ENCODE assay signal across 9 mouse cellular contexts in genomic region chr17:32209752-32210151, GRCm38 (mm10). TPM values are rescaled to one million over a fixed set of nuclear protein-coding genes. Genes with fewer than 3 reads are reported as not detected.
A peak's percentile ranks its signal among the peaks of the same experiment; 100 is the strongest.
DNase-seq lines count a peak whose midpoint lies in the region; ATAC-seq and TF ChIP-seq lines count a peak whose summit lies in the region.
"Had no signal": no experiment of that assay in that cellular context is flagged by ENCODE, and none has a peak within 500 bp of the region (broad histone marks: within the 10 kb centered on the region; RNA-seq: fewer than 3 reads in every experiment).

No protein-coding gene starts in this region.

- H3K4me1 ChIP-seq in ES-E14 (ENCODE audit: control insufficient read depth in 2 of 2, insufficient read depth in 2 of 2, low read length in 2 of 2, poor library complexity in 1 of 2) = peaks cover 0 to 3% of the 10 kb centered on the region in 2 experiments; a peak in 1 of 4 replicates
- peaks cover 32% of the 10 kb centered on the region for H3K4me1 ChIP-seq in heart, embryonic 15.5 days (replicated peaks)
- no peaks in the 10 kb centered on the region for H3K4me1 ChIP-seq in small intestine, adult 2 months (ENCODE audit: control insufficient read depth, insufficient read depth, insufficient read length, low read length)
- H3K4me1 ChIP-seq: megakaryocyte, embryonic 14.5 days had no signal

- no peak overlapping the region for H3K4me3 ChIP-seq in ES-E14 (ENCODE audit: insufficient read depth in 1 of 2, low read depth in 1 of 2, low read length in 2 of 2, poor library complexity in 1 of 2, severe bottlenecking in 1 of 2)
- no peak overlapping the region for H3K4me3 ChIP-seq in heart, embryonic 15.5 days
- no peak overlapping the region for H3K4me3 ChIP-seq in small intestine, adult 2 months (ENCODE audit: low read depth, low read length)
- H3K4me3 ChIP-seq: megakaryocyte, embryonic 14.5 days had no signal

- peak; percentile 73; the same call in 1 of the 2 replicates for TF ChIP-seq CTCF in small intestine, adult 2 months (IDR thresholded peaks at IDR 0.05; ENCODE audit: extremely low read depth, insufficient read length, insufficient replicate concordance, low read depth, low read length)

- no peak overlapping the region for H3K9ac ChIP-seq in ES-E14 (ENCODE audit: insufficient read depth, low read depth, low read length, poor library complexity, severe bottlenecking)
- 0 out of 2 replicates have a peak overlapping the region, but pooled peaks have one; percentile 6 for H3K9ac ChIP-seq in heart, embryonic 15.5 days

- no peaks in the 10 kb centered on the region for H3K27me3 ChIP-seq in heart, embryonic 15.5 days
- no peaks in the 10 kb centered on the region for H3K27me3 ChIP-seq in small intestine, adult 2 months (ENCODE audit: control insufficient read depth, insufficient read depth, low read length)
- H3K27me3 ChIP-seq: megakaryocyte, embryonic 14.5 days had no signal

- no peaks in the 10 kb centered on the region for H3K9me3 ChIP-seq in ES-E14 (ENCODE audit: control insufficient read depth, insufficient read depth, low read depth, low read length)
- no peaks in the 10 kb centered on the region for H3K9me3 ChIP-seq in heart, embryonic 15.5 days (replicated peaks)
- H3K9me3 ChIP-seq: megakaryocyte, embryonic 14.5 days had no signal

- H3K4me2 ChIP-seq in heart, embryonic 15.5 days = no peak overlapping the region

- peak; percentile 57 for DNase-seq in cerebellum, adult 11 months
- DNase-seq in ES-E14 (ENCODE audit: low read depth, low spot score) = no peak
- DNase-seq in cerebellum, postnatal 14 days = peak; percentile 80 to 85
- peak; percentile 49 to 85 for DNase-seq in kidney, postnatal 36 days
- DNase-seq in lung, postnatal 25 days (ENCODE audit: low spot score) = peak; percentile 45

- no peak for TF ChIP-seq POLR2A in small intestine, adult 2 months (IDR thresholded peaks at IDR 0.05; ENCODE audit: low read depth, low read length)

- no peak overlapping the region for H3K27ac ChIP-seq in ES-E14 (ENCODE audit: insufficient read depth, low read depth, low read length, poor library complexity, severe bottlenecking)
- H3K27ac ChIP-seq in heart, embryonic 15.5 days = peak overlapping the region; percentile 54
- H3K27ac ChIP-seq in small intestine, adult 2 months (ENCODE audit: insufficient read depth, low read depth, low read length) = no peak overlapping the region

- H3K36me3 ChIP-seq in ES-E14 (ENCODE audit: control insufficient read depth, insufficient read depth, low read length, poor library complexity, severe bottlenecking) = peaks cover 64% of the 10 kb centered on the region
- peaks cover 61% of the 10 kb centered on the region for H3K36me3 ChIP-seq in heart, embryonic 15.5 days
- H3K36me3 ChIP-seq in small intestine, adult 2 months (ENCODE audit: control insufficient read depth, insufficient read depth, low read length) = peaks cover 80% of the 10 kb centered on the region

- 34% methylated on average over 3 of the region's 3 CpGs for WGBS in heart, embryonic 15.5 days
- 37% methylated on average over 3 of the region's 3 CpGs for WGBS in small intestine, adult 2 months

- in situ Hi-C loops in ES-E14 (cut with MboI; ENCODE audit: low sequenced_read_pairs in 2 of 2, unreplicated experiment in 2 of 2) = no loop called here

- ATAC-seq in cerebellum, adult (ENCODE audit: insufficient number of reproducible peaks, low FRiP score, low TSS enrichment) = no peak
- ATAC-seq in heart, embryonic 15.5 days (replicated peaks; ENCODE audit: insufficient number of reproducible peaks, insufficient read depth, low FRiP score, low read depth) = no peak; the same call in 1 of the 2 replicates

TF ChIP-seq in ES-E14, 5 proteins besides CTCF, POLR2A, EP300 and RAD21:
- TF ChIP-seq HCFC1 (IDR thresholded peaks at IDR 0.05; ENCODE audit: borderline replicate concordance, insufficient read depth, low read length) = no peak
- TF ChIP-seq ZC3H11A (IDR thresholded peaks at IDR 0.05; ENCODE audit: borderline replicate concordance, low read depth, low read length) = peak; percentile 26; the same call in 1 of the 2 replicates

RNA-seq across cellular contexts. Expression of gene Ephx3, which starts 20.4 kb away (rescaled TPM):
- 0.71 and 1.6 TPM in 2 replicates for total RNA-seq in ES-E14 (2012; rRNA removed)
- 0.30 and 0.34 TPM in 2 replicates for polyA plus RNA-seq in heart, embryonic 15.5 days (2015; fragmentation: Nextera tagmentation; extraction: Ambion mirVana)
- 0.51 and 0.55 TPM in 2 replicates for polyA plus RNA-seq in small intestine, adult 2 months (2012; rRNA removed)

RNA-seq across cellular contexts. Expression of gene Notch3, which starts 43.1 kb away (rescaled TPM):
- total RNA-seq in ES-E14 (2012; rRNA removed) = 37.4 and 73.6 TPM in 2 replicates
- 6.4 and 13.0 TPM in 2 replicates for polyA plus RNA-seq in heart, embryonic 15.5 days (2015; fragmentation: Nextera tagmentation; extraction: Ambion mirVana)
- polyA plus RNA-seq in small intestine, adult 2 months (2012; rRNA removed) = 6.1 and 8.3 TPM in 2 replicates
